Mouse (Mus musculus): ENCODE results near the gene Scin.

The Scin gene

GRCm38 (mm10) chr12:40106874-40107273 is 27.2 kb downstream of the Scin start:
- DNase-seq: no peak

GRCm38 (mm10) chr12:40104750-40105149 is 29.3 kb downstream of the Scin start:
- no peak for DNase-seq

- no peak for DNase-seq
Observed at GRCm38 (mm10) chr12:40102359-40102758, 31.7 kb downstream of the Scin start.

GRCm38 (mm10) chr12:40099407-40099806 is 34.6 kb downstream of the Scin start:
- no peak for DNase-seq

- DNase-seq: no peak
Observed at GRCm38 (mm10) chr12:40097449-40097848, 36.6 kb downstream of the Scin start.

GRCm38 (mm10) chr12:40097023-40097422 is 37.0 kb downstream of the Scin start:
- no peak for DNase-seq

GRCm38 (mm10) chr12:40096453-40096852 is 37.6 kb downstream of the Scin start:
- no peak for DNase-seq

GRCm38 (mm10) chr12:40090017-40090416 is 44.0 kb downstream of the Scin start:
- DNase-seq: no peak

GRCm38 (mm10) chr12:40085731-40086322 is 48.2 kb downstream of the Scin start:
- DNase-seq: no peak

GRCm38 (mm10) chr12:40082453-40083238 is 51.4 kb downstream of the Scin start:
- no peak for DNase-seq

GRCm38 (mm10) chr12:40082048-40082447 is 52.0 kb downstream of the Scin start:
- DNase-seq: no peak

- no peak for DNase-seq
Observed at GRCm38 (mm10) chr12:40073660-40074059, 60.4 kb downstream of the Scin start.

- no peak for DNase-seq
Observed at GRCm38 (mm10) chr12:40047024-40047423, 87.0 kb downstream of the Scin start.

GRCm38 (mm10) chr12:40043816-40044585 is 90.0 kb downstream of the Scin start:
- peak; percentile 8 for DNase-seq

- no peak for DNase-seq
Observed at GRCm38 (mm10) chr12:40040067-40040466, 94.0 kb downstream of the Scin start.

GRCm38 (mm10) chr12:40037876-40038463 is 96.1 kb downstream of the Scin start, which contains the start of gene Arl4a:
Gene Arl4a (minus strand): TSS chr12:40038025.
- peak; percentile 86 for DNase-seq

GRCm38 (mm10) chr12:40037226-40037813 is 96.7 kb downstream of the Scin start:
- peak; percentile 98 for DNase-seq

- DNase-seq: no peak
Observed at GRCm38 (mm10) chr12:40036666-40037065, 97.4 kb downstream of the Scin start.

GRCm38 (mm10) chr12:40035506-40035905 is 98.5 kb downstream of the Scin start:
- DNase-seq: no peak

GRCm38 (mm10) chr12:40029201-40029600 is 104.8 kb downstream of the Scin start:
- DNase-seq: no peak

GRCm38 (mm10) chr12:40027846-40028245 is 106.2 kb downstream of the Scin start:
- no peak for DNase-seq

- DNase-seq: no peak
Observed at GRCm38 (mm10) chr12:40027444-40027843, 106.6 kb downstream of the Scin start.

GRCm38 (mm10) chr12:40023918-40024317 is 110.1 kb downstream of the Scin start:
- no peak for DNase-seq
